Mouse (Mus musculus) mesoderm, embryonic 11.5 days (tissue): ENCODE data around the gene Gm12789.
"Not testable (repeated sequence)": the region's sequence is repeated elsewhere in the genome, so short reads cannot be mapped to it uniquely, and the experiment has no call there.

Source experiments
- DNase-seq: peaks from one replicate; pipeline ENCODE4 v3.0.0-alpha.2; 2012; ENCODE audit warnings: low read depth, low spot score

Gene Gm12789

GRCm38 (mm10) chr4:101986326-101986725 lies at the start of gene Gm12789:
Gene Gm12789 (plus strand): TSS chr4:101986626.
- not testable (repeated sequence) for DNase-seq

DNA sequence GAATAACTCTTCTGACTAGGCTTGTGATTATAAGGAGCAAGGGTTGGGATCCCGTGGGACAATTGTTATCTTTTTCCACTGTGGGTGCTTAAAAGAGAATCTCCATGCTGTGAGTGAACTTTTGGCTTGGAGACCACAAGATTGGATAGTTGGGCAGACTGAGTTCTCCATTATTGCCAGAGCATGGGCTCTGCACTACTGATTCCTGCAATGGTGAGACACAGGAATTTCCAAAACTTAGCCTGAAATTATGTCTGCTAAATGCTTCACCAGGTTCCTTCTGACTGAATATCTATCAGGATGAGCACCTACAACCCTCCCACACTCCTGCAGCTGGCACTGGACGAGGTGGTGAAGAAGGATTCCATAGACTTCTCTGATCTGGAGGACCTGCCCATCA lies 46.3 kb upstream of the Gm12789 start, which contains the start of gene Gm12794:
TSS of gene Gm12794 (plus strand) at position 301 of the 400 bp plus-strand sequence.
- DNase-seq, result not testable (repeated sequence)

DNA sequence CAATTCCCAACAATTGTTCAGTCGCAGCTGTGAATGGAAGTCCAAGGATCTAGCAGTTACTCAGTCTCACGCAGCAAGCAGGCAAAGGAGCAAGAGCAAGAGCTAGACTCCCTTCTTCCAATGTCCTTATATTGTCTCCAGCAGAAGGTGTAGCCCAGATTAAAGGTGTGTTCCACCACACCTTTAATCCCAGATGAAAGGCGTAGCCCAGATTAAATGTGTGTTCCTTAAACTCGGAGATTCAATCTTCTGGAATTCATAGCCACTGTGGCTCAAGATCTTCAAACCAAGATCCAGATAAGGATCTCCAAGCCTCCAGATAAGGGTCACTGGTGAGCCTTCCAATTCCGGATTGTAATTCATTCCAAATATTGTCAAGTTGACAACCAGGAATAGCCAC lies 5.5 kb upstream of the Gm12789 start, which contains the start of gene Gm12790:
TSS of gene Gm12790 (minus strand) at position 101 of the 400 bp plus-strand sequence.
- not testable (repeated sequence) for DNase-seq

- no peak for DNase-seq
Measured at GRCm38 (mm10) chr4:101985678-101986077, 748 bp upstream of the Gm12789 start.

DNA sequence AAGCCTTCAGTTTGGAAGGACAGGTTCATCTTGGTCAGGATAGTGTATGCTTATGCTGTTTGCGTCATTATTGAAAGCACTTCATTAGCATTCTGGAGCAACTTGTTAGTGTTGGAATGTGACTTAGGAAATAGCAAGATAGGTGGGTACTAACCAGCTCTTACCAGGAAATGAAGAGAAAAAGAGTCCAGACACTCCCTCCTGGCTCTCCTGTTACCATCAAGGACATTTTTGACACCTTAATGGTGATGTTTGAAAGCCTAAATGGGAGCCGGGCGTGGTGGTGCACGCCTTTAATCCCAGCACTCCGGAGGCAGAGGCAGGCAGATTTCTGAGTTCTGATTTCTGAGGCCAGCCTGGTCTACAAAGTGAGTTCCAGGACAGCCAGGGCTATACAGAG lies 11.0 kb downstream of the Gm12789 start:
- no peak for DNase-seq

GRCm38 (mm10) chr4:101998267-101998922 lies 12.0 kb downstream of the Gm12789 start:
- peak; percentile 83 for DNase-seq

GRCm38 (mm10) chr4:102026619-102027018 lies 40.2 kb downstream of the Gm12789 start:
- DNase-seq, result no peak
